Mouse (Mus musculus) mesoderm, embryonic 11.5 days (tissue): ENCODE results near the gene D17Wsu92e.
A peak's percentile ranks its signal among the peaks of the same experiment; 100 is the strongest.

Experiments
- DNase-seq: peaks from one replicate; pipeline ENCODE4 v3.0.0-alpha.2; 2012; ENCODE audit warnings: low read depth, low spot score

Gene D17Wsu92e

GRCm38 (mm10) chr17:27746446-27746845, 74.0 kb downstream of the D17Wsu92e start:
- no peak for DNase-seq

- no peak for DNase-seq
These were observed 79.5 kb downstream of the D17Wsu92e start for GRCm38 (mm10) chr17:27740961-27741360.

- DNase-seq = no peak
These were observed 85.9 kb downstream of the D17Wsu92e start for GRCm38 (mm10) chr17:27734344-27735073.

GRCm38 (mm10) chr17:27732694-27733093, 87.8 kb downstream of the D17Wsu92e start:
- no peak for DNase-seq

- no peak for DNase-seq
These were observed 88.3 kb downstream of the D17Wsu92e start for GRCm38 (mm10) chr17:27732152-27732551.

GRCm38 (mm10) chr17:27728770-27729169, 91.7 kb downstream of the D17Wsu92e start, which contains the start of gene Spdef:
Gene Spdef, minus strand, starts transcription at chr17:27728955.
- DNase-seq = no peak

GRCm38 (mm10) chr17:27726527-27726926, 93.9 kb downstream of the D17Wsu92e start:
- DNase-seq = no peak

GRCm38 (mm10) chr17:27725412-27725811, 95.0 kb downstream of the D17Wsu92e start:
- DNase-seq = no peak

GRCm38 (mm10) chr17:27725011-27725410, 95.4 kb downstream of the D17Wsu92e start:
- no peak for DNase-seq

- DNase-seq = no peak
These were observed 96.1 kb downstream of the D17Wsu92e start for GRCm38 (mm10) chr17:27724327-27724726.

GRCm38 (mm10) chr17:27721125-27721664, 99.3 kb downstream of the D17Wsu92e start:
- no peak for DNase-seq

- DNase-seq = no peak
These were observed 100.1 kb downstream of the D17Wsu92e start for GRCm38 (mm10) chr17:27720326-27720725.

GRCm38 (mm10) chr17:27719663-27720062, 100.8 kb downstream of the D17Wsu92e start:
- DNase-seq = no peak

GRCm38 (mm10) chr17:27718250-27718649, 102.2 kb downstream of the D17Wsu92e start:
- peak; percentile 31 for DNase-seq

- peak; percentile 46 for DNase-seq
These were observed 103.6 kb downstream of the D17Wsu92e start for GRCm38 (mm10) chr17:27716804-27717203.

- DNase-seq = no peak
These were observed 107.6 kb downstream of the D17Wsu92e start for GRCm38 (mm10) chr17:27712832-27713231.

GRCm38 (mm10) chr17:27709650-27710049, 110.8 kb downstream of the D17Wsu92e start:
- no peak for DNase-seq

- DNase-seq = peak; percentile 92
These were observed 112.3 kb downstream of the D17Wsu92e start for GRCm38 (mm10) chr17:27707954-27708661.

- no peak for DNase-seq
These were observed 114.8 kb downstream of the D17Wsu92e start for GRCm38 (mm10) chr17:27705661-27706060.

- DNase-seq = peak; percentile 70
These were observed 116.4 kb downstream of the D17Wsu92e start for GRCm38 (mm10) chr17:27703961-27704621.

- peak; percentile 69 for DNase-seq
These were observed 117.9 kb downstream of the D17Wsu92e start for GRCm38 (mm10) chr17:27702518-27702917.

- no peak for DNase-seq
These were observed 118.6 kb downstream of the D17Wsu92e start for GRCm38 (mm10) chr17:27701856-27702255.
